Mouse (Mus musculus): ENCODE data around the gene Immp2l. TPM values are rescaled to one million over a fixed set of nuclear protein-coding genes. Genes with fewer than 3 reads are reported as not detected.

Gene Immp2l
- total RNA-seq, 1 experiment from 2014 or later: 11.5 TPM

DNA sequence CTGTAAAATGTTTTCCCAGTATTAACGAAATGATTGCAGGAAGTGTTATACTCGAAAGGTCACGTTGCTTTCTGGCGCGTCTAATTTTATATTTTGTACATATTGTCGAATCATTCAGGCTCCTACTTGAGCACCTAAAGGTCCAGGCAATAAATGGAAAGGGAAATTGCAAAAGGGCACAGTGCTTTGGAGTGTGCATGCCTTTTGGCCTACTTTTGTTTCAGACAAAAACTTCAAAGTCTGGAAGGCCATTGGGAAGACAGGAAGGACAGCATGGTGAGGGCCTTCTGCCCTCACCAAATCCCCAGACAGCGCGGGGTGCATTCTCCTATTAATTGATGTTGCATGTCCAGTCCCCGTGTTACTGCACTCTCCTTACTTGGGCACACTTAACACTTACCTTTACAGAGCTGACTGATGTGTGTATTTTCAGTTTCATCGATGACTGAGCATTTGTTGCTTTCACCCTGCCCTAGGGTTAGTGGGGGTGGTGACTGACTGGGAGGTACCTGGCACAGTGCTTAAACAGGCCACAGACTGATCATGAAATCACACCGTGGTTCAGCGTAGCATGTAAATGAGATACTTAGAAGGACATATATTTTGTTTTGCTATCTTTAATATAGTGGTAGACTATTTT lies 20.7 kb downstream of the Immp2l start:
- ATAC-seq (ENCODE audit: extremely low read depth, insufficient number of reproducible peaks, low FRiP score, poor library complexity, severe bottlenecking): no peak

GRCm38 (mm10) chr12:41047085-41047766 lies 23.3 kb downstream of the Immp2l start:
- ATAC-seq (ENCODE audit: extremely low read depth, insufficient number of reproducible peaks, low FRiP score, poor library complexity, severe bottlenecking): no peak

- no peak for ATAC-seq (ENCODE audit: extremely low read depth, insufficient number of reproducible peaks, low FRiP score, poor library complexity, severe bottlenecking)
These were observed 27.1 kb downstream of the Immp2l start for GRCm38 (mm10) chr12:41050945-41051344.

GRCm38 (mm10) chr12:41052897-41053296 lies 29.0 kb downstream of the Immp2l start:
- no peak for ATAC-seq (ENCODE audit: extremely low read depth, insufficient number of reproducible peaks, low FRiP score, poor library complexity, severe bottlenecking)

DNA sequence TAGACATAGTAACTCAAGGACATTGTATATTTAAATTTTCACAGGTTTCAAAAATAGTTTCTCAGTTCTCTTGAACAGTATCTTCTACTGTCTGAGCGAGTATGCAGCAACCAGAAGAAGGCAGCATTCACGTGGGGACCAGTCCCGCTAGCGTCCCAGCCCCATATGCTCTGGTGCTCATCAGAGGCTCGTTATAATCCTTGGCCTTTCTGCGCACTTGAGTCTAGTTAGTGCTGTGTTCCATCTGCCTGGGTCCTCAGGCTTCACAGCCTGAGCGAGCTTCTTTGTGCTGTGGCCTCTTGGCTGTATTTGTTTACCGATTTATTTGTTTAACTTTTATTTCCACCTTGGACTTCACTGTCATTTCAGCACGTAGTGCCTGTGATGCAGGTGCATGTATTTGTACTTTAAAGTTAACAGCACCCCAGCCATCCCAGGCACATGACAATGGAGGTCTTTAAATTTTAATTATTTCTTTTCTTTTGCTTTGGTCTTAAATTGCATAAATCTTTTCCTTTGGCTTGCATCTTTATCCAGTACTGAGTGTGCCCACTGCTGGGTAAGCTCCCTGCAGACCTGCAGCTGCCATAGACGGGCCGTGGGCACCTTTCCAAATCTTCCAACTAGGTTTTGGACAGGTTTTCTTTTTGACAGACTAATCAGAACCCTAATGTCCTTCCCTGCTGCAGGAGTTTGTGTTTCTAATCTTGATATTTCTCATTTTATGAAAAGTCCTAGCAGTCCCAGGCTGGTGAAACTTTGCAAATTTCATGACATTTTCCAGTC lies 30.3 kb downstream of the Immp2l start:
- no peak for ATAC-seq (ENCODE audit: extremely low read depth, insufficient number of reproducible peaks, low FRiP score, poor library complexity, severe bottlenecking)

DNA sequence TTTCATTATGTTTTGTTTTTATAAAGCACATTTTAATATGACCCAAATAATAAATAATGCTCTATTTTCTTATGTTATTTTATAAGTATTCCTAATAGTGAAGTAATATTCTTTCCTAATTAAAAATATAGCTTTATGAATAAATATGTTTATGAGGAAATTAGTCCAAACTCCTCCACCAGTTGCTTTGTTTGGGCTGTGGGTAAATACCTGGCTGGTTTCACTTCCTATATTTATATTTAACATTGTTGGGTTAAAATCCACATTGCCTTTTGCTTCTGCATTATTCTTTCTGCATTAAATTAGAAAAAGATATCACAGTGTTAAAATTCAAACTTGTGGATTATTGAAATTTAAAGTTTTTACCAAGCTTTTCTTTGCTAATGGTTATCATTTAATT lies 32.1 kb downstream of the Immp2l start:
- ATAC-seq (ENCODE audit: extremely low read depth, insufficient number of reproducible peaks, low FRiP score, poor library complexity, severe bottlenecking): peak; percentile 80

DNA sequence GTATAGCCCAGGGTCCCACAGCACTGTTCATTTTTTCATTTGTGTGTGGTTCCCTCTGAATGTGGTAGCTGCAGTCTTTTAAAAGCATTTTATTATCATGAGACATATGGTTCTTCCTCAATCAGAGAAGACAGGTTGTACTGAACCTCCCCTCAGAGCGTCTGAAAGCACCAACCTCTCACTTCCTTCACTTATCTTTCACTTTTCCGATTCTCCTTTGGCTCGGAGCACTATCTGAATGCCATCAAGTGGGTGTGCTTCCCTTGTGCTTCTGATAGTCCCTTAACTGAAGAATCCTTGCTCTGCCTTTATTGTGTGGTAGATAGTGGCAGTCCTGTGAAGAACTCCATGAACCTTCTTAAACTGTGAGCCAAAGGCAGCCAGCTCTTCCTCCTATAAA lies 39.4 kb downstream of the Immp2l start:
- ATAC-seq (ENCODE audit: extremely low read depth, insufficient number of reproducible peaks, low FRiP score, poor library complexity, severe bottlenecking): no peak

GRCm38 (mm10) chr12:41081843-41082242 lies 58.0 kb downstream of the Immp2l start:
- ATAC-seq (ENCODE audit: extremely low read depth, insufficient number of reproducible peaks, low FRiP score, poor library complexity, severe bottlenecking): no peak

GRCm38 (mm10) chr12:41084370-41085089 lies 60.6 kb downstream of the Immp2l start:
- ATAC-seq (ENCODE audit: extremely low read depth, insufficient number of reproducible peaks, low FRiP score, poor library complexity, severe bottlenecking): no peak

GRCm38 (mm10) chr12:41089931-41090366 lies 66.1 kb downstream of the Immp2l start:
- ATAC-seq (ENCODE audit: extremely low read depth, insufficient number of reproducible peaks, low FRiP score, poor library complexity, severe bottlenecking): no peak

DNA sequence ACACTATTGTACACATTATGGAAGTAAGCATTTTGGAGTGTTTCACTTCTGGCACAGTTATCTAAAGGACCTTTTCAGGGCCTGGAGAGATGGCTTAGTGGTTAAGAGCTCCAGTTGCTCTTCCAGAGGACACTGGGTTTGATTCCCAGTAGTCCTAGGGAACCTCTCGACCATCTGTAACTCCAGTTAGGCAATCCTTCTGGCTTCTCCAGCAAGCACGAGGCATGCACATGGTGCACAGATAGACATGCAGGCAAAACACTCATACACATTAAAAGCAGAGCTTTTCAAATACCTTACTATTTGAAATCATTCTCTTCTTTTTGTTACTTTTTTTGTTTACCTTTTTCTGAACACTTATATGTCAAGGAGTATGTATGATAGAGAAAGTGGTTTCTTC lies 66.9 kb downstream of the Immp2l start:
- no peak for ATAC-seq (ENCODE audit: extremely low read depth, insufficient number of reproducible peaks, low FRiP score, poor library complexity, severe bottlenecking)

DNA sequence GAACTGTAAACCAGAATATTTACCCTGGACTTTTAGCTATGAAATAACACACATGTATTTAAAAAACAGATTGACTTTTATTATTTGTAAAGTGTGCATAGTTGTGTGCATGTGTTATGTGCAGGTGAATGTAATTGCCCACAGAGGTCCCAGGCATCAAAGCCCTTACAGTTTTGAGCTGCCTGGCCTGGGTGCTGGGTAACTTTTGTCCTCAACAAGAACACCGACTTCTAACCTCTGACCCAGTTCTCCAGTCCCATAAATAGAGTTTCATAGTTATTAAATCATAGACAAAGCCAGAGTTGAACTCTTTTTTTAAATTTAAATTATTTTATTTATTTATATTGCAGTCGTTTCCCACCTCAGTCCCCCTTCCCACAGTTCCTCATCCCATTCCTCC lies 67.4 kb downstream of the Immp2l start:
- ATAC-seq (ENCODE audit: extremely low read depth, insufficient number of reproducible peaks, low FRiP score, poor library complexity, severe bottlenecking): no peak

GRCm38 (mm10) chr12:41096045-41096444 lies 72.2 kb downstream of the Immp2l start:
- peak; percentile 69; the same call in 1 of the 2 replicates for ATAC-seq (ENCODE audit: extremely low read depth, insufficient number of reproducible peaks, low FRiP score, poor library complexity, severe bottlenecking)

- ATAC-seq (ENCODE audit: extremely low read depth, insufficient number of reproducible peaks, low FRiP score, poor library complexity, severe bottlenecking): peak; percentile 92
These were observed 73.5 kb downstream of the Immp2l start for GRCm38 (mm10) chr12:41097406-41097805.

DNA sequence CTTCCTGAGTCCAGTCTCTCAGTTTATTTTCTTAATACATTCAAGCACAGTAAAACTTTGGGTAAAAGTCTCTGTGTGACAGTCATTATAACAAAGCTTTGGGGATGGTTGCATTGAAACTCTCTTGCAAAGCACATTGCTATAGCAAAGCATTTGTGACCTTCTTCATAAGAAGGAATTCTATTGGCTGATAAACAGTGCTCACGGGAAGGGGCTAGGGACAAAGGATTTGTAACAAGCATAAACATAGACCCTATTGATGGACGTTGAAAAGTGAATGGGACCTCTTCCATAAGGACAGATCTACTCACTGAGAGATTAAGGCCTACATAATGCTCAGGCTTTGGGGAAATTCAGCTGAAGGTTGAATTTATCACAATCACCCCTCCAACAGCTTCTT lies 85.1 kb downstream of the Immp2l start:
- ATAC-seq (ENCODE audit: extremely low read depth, insufficient number of reproducible peaks, low FRiP score, poor library complexity, severe bottlenecking): no peak

GRCm38 (mm10) chr12:41111456-41111855 lies 87.6 kb downstream of the Immp2l start:
- no peak for ATAC-seq (ENCODE audit: extremely low read depth, insufficient number of reproducible peaks, low FRiP score, poor library complexity, severe bottlenecking)

DNA sequence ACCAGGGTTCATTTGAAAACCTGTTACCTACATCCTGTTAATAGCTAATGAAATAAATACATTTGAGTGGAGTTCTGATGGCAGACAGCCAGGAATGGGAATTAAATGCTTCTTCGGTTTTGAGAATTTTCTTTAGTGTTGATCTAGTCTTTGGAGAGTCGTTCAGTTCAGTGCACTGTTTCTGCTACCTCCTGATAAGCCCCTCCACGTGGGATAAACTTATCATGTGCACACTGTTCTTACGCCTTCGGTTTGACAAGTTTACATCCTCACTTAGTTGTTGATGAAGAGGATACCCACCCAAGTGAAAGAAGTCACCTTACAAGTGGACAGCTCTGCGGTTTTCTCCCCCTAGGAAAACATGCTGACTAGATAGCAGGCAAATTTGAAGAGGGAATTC lies 88.2 kb downstream of the Immp2l start:
- no peak for ATAC-seq (ENCODE audit: extremely low read depth, insufficient number of reproducible peaks, low FRiP score, poor library complexity, severe bottlenecking)

- ATAC-seq (ENCODE audit: extremely low read depth, insufficient number of reproducible peaks, low FRiP score, poor library complexity, severe bottlenecking): no peak
These were observed 94.5 kb downstream of the Immp2l start for GRCm38 (mm10) chr12:41118358-41118757.

GRCm38 (mm10) chr12:41119657-41120056 lies 95.8 kb downstream of the Immp2l start:
- no peak for ATAC-seq (ENCODE audit: extremely low read depth, insufficient number of reproducible peaks, low FRiP score, poor library complexity, severe bottlenecking)
